Comparison of ENCODE assay signal across 18 mouse cellular contexts in genomic region chr4:148330269-148330668, GRCm38 (mm10). TPM values are rescaled to one million over a fixed set of nuclear protein-coding genes. Genes with fewer than 3 reads are reported as not detected.
A peak's percentile ranks its signal among the peaks of the same experiment; 100 is the strongest.
DNase-seq lines count a peak whose midpoint lies in the region; ATAC-seq and TF ChIP-seq lines count a peak whose summit lies in the region.
"Had no signal": no experiment of that assay in that cellular context is flagged by ENCODE, and none has a peak within 500 bp of the region (broad histone marks: within the 10 kb centered on the region; RNA-seq: fewer than 3 reads in every experiment).

No protein-coding gene starts in this region.

- H3K9ac ChIP-seq in hindbrain, embryonic 12.5 days, result no peak overlapping the region
- H3K9ac ChIP-seq in midbrain, postnatal 0 days (replicated peaks; ENCODE audit: low read length, poor library complexity, severe bottlenecking), result no peak overlapping the region
- H3K9ac ChIP-seq: embryonic facial prominence, embryonic 12.5 days; forebrain, embryonic 13.5 days; forebrain, embryonic 15.5 days; forebrain, postnatal 0 days had no signal

- H3K9me3 ChIP-seq in hindbrain, embryonic 10.5 days, result no peaks in the 10 kb centered on the region
- no peaks in the 10 kb centered on the region for H3K9me3 ChIP-seq in hindbrain, embryonic 12.5 days (replicated peaks)
- H3K9me3 ChIP-seq in midbrain, embryonic 10.5 days (replicated peaks), result no peaks in the 10 kb centered on the region
- H3K9me3 ChIP-seq in midbrain, postnatal 0 days (ENCODE audit: low read length), result no peaks in the 10 kb centered on the region
- H3K9me3 ChIP-seq: embryonic facial prominence, embryonic 10.5 days; embryonic facial prominence, embryonic 12.5 days; forebrain, embryonic 13.5 days; forebrain, embryonic 15.5 days had no signal

- H3K36me3 ChIP-seq in hindbrain, embryonic 10.5 days, result no peaks in the 10 kb centered on the region
- no peaks in the 10 kb centered on the region for H3K36me3 ChIP-seq in hindbrain, embryonic 12.5 days
- H3K36me3 ChIP-seq in midbrain, embryonic 10.5 days, result no peaks in the 10 kb centered on the region
- H3K36me3 ChIP-seq in midbrain, postnatal 0 days (ENCODE audit: insufficient read depth, low read length), result no peaks in the 10 kb centered on the region
- H3K36me3 ChIP-seq in kidney, adult 2 months (ENCODE audit: control insufficient read depth, insufficient read depth, low read length), result no peaks in the 10 kb centered on the region
- H3K36me3 ChIP-seq: embryonic facial prominence, embryonic 10.5 days; embryonic facial prominence, embryonic 12.5 days; forebrain, embryonic 15.5 days had no signal

- TF ChIP-seq POLR2A in kidney, adult 2 months (IDR thresholded peaks at IDR 0.05; ENCODE audit: low read depth, low read length), result no peak

- H3K4me1 ChIP-seq in hindbrain, embryonic 10.5 days (replicated peaks), result peaks cover 44% of the 10 kb centered on the region
- peaks cover 41% of the 10 kb centered on the region for H3K4me1 ChIP-seq in hindbrain, embryonic 12.5 days
- H3K4me1 ChIP-seq in midbrain, embryonic 10.5 days, result peaks cover 46% of the 10 kb centered on the region
- peaks cover 2% of the 10 kb centered on the region; the same call in 1 of the 2 replicates for H3K4me1 ChIP-seq in midbrain, postnatal 0 days (ENCODE audit: insufficient read depth, low read length)
- H3K4me1 ChIP-seq in kidney, adult 2 months (ENCODE audit: control insufficient read depth, insufficient read depth, low read length), result no peaks in the 10 kb centered on the region

- H3K4me3 ChIP-seq in hindbrain, embryonic 10.5 days, result no peak overlapping the region
- no peak overlapping the region for H3K4me3 ChIP-seq in hindbrain, embryonic 12.5 days
- no peak overlapping the region for H3K4me3 ChIP-seq in midbrain, embryonic 10.5 days
- no peak overlapping the region for H3K4me3 ChIP-seq in midbrain, postnatal 0 days (ENCODE audit: low read depth, low read length)
- no peak overlapping the region for H3K4me3 ChIP-seq in kidney, adult 2 months (ENCODE audit: insufficient read depth, low read depth, low read length)
- H3K4me3 ChIP-seq: embryonic facial prominence, embryonic 10.5 days; embryonic facial prominence, embryonic 12.5 days; forebrain, embryonic 13.5 days; forebrain, embryonic 15.5 days had no signal

- H3K27ac ChIP-seq in hindbrain, embryonic 10.5 days, result peak overlapping the region; percentile 46; the same call in 1 of the 2 replicates
- no peak overlapping the region for H3K27ac ChIP-seq in hindbrain, embryonic 12.5 days
- peak overlapping the region; percentile 56; the same call in 1 of the 2 replicates for H3K27ac ChIP-seq in midbrain, embryonic 10.5 days (replicated peaks)
- H3K27ac ChIP-seq in midbrain, postnatal 0 days (ENCODE audit: low read depth, low read length), result no peak overlapping the region
- no peak overlapping the region for H3K27ac ChIP-seq in kidney, adult 2 months (ENCODE audit: insufficient read depth, low read depth, low read length)
- H3K27ac ChIP-seq: embryonic facial prominence, embryonic 10.5 days; embryonic facial prominence, embryonic 12.5 days; forebrain, embryonic 13.5 days; forebrain, embryonic 15.5 days had no signal

- peaks cover 7% of the 10 kb centered on the region; the same call in 1 of the 2 replicates for H3K27me3 ChIP-seq in hindbrain, embryonic 10.5 days (ENCODE audit: insufficient read depth, poor library complexity, severe bottlenecking)
- no peaks in the 10 kb centered on the region for H3K27me3 ChIP-seq in hindbrain, embryonic 12.5 days
- peaks cover 7% of the 10 kb centered on the region; the same call in 1 of the 2 replicates for H3K27me3 ChIP-seq in midbrain, embryonic 10.5 days (ENCODE audit: low read depth, poor library complexity, severe bottlenecking)
- no peaks in the 10 kb centered on the region for H3K27me3 ChIP-seq in midbrain, postnatal 0 days (ENCODE audit: insufficient read depth, low read length)
- no peaks in the 10 kb centered on the region for H3K27me3 ChIP-seq in kidney, adult 2 months (replicated peaks; ENCODE audit: control insufficient read depth, insufficient read depth, low read length)
- H3K27me3 ChIP-seq: embryonic facial prominence, embryonic 12.5 days; forebrain, embryonic 13.5 days; forebrain, embryonic 15.5 days had no signal

- H3K4me2 ChIP-seq in hindbrain, embryonic 12.5 days (replicated peaks), result no peak overlapping the region
- H3K4me2 ChIP-seq in midbrain, postnatal 0 days (ENCODE audit: low read depth, low read length, poor library complexity, severe bottlenecking), result no peak overlapping the region
- H3K4me2 ChIP-seq: embryonic facial prominence, embryonic 12.5 days; forebrain, embryonic 13.5 days; forebrain, embryonic 15.5 days had no signal

- no peak for ATAC-seq in hindbrain, embryonic 12.5 days (ENCODE audit: low FRiP score)
- ATAC-seq in midbrain, postnatal 0 days (ENCODE audit: low FRiP score), result no peak
- ATAC-seq: forebrain, embryonic 13.5 days; forebrain, embryonic 15.5 days; forebrain, postnatal 0 days had no signal

- no peak for TF ChIP-seq CTCF in midbrain, postnatal 0 days (IDR thresholded peaks at IDR 0.05)
- no peak for TF ChIP-seq CTCF in kidney, adult 2 months (conservative IDR thresholded peaks at IDR 0.05; ENCODE audit: insufficient read depth, insufficient read length, low read depth, low read length)

- 86% methylated on average over 2 of the region's 2 CpGs for WGBS in hindbrain, embryonic 10.5 days
- WGBS in hindbrain, embryonic 12.5 days, result 74% methylated on average over 2 of the region's 2 CpGs
- WGBS in midbrain, embryonic 10.5 days, result 88% methylated on average over 2 of the region's 2 CpGs
- 94% methylated on average over 2 of the region's 2 CpGs for WGBS in midbrain, postnatal 0 days
- WGBS in kidney, adult 2 months, result 62% methylated on average over 2 of the region's 2 CpGs

- no peak for DNase-seq in hindbrain, embryonic 10.5 days (ENCODE audit: low spot score)
- no peak for DNase-seq in midbrain, embryonic 10.5 days (ENCODE audit: low spot score)
- DNase-seq in midbrain, postnatal 0 days (ENCODE audit: low spot score), result no peak
- peak; percentile 12 for DNase-seq in brain, adult 2 months (ENCODE audit: low read depth, low spot score)
- no peak for DNase-seq in kidney, adult 2 months
- DNase-seq: adrenal gland, adult 2 months; adrenal gland, postnatal 10 days; adrenal gland, postnatal 25 days; cerebellum, adult 11-12 months; cerebellum, adult 8-10 months; cerebellum, adult 9-11 months; forebrain, postnatal 0 days had no signal

RNA-seq across cellular contexts. Expression of gene Disp3, which starts 42.5 kb away (rescaled TPM):
- polyA plus RNA-seq in hindbrain, embryonic 10.5 days (2016; fragmentation: Nextera tagmentation; extraction: Ambion mirVana), result 3.7 and 10.7 TPM in 2 replicates
- 13.2 and 14.7 TPM in 2 replicates for polyA plus RNA-seq in hindbrain, embryonic 12.5 days (2016; fragmentation: Nextera tagmentation; extraction: Ambion mirVana)
- polyA plus RNA-seq in midbrain, embryonic 10.5 days (2016; fragmentation: Nextera tagmentation; extraction: Ambion mirVana), result 3.2 and 3.7 TPM in 2 replicates
- total RNA-seq in midbrain, postnatal 0 days (2014; rRNA removed), result 19.7 and 25.1 TPM in 2 replicates
- polyA plus RNA-seq in midbrain, postnatal 0 days (2015; fragmentation: Nextera tagmentation; extraction: Ambion mirVana), result 6.8 and 7.8 TPM in 2 replicates
- polyA plus RNA-seq in kidney, adult 2 months (2012; rRNA removed), result 0.03 TPM in 2 replicates
- total RNA-seq: MEL had no signal

Comparison
In these comparisons a context has a peak if more than half of its experiments do, and no peak if none do; other contexts are left out.
1. H3K27ac ChIP-seq: peak in hindbrain, embryonic 10.5 days (single experiment) and midbrain, embryonic 10.5 days (single experiment); none in hindbrain, embryonic 12.5 days (single experiment), midbrain, postnatal 0 days (single experiment) and kidney, adult 2 months (single experiment).